Mouse (Mus musculus) C2C12 (cell line): Measurements from ENCODE around the gene Lamc2. TPM values are rescaled to one million over a fixed set of nuclear protein-coding genes. Genes with fewer than 3 reads are reported as not detected.

Experiments
- H3K27me3 ChIP-seq: one replicate; pipeline ENCODE4 v1.6.1; 2011; ENCODE audit not compliant: control insufficient read depth, insufficient read depth, insufficient read length
- H3K36me3 ChIP-seq: one replicate; pipeline ENCODE4 v1.6.1; 2011; ENCODE audit not compliant: control insufficient read depth, insufficient read depth
- H3K4me3 ChIP-seq: one replicate; pipeline ENCODE4 v1.5.1; 2011; ENCODE audit warnings: mild to moderate bottlenecking, control low read depth; ENCODE audit not compliant: poor library complexity, insufficient read depth, severe bottlenecking
- H3K79me2 ChIP-seq: one replicate; pipeline ENCODE4 v1.6.1; 2011; ENCODE audit not compliant: control insufficient read depth, insufficient read depth
- H3K79me3 ChIP-seq: one replicate; pipeline ENCODE4 v1.6.1; 2011; ENCODE audit warnings: low read depth, control low read depth
- H3ac ChIP-seq: one replicate; pipeline ENCODE3; 2011; ENCODE audit warnings: low read depth; ENCODE audit not compliant: control insufficient read depth, insufficient read length
- CEBPB ChIP-seq: IDR thresholded peaks from one replicate; pipeline ENCODE4 v1.6.1; 2011; ENCODE audit warnings: low read depth, mild to moderate bottlenecking, control low read depth, moderate library complexity
- CTCF ChIP-seq: IDR thresholded peaks from one replicate; pipeline ENCODE4 v1.5.1; 2011; ENCODE audit not compliant: control insufficient read depth, insufficient read depth, insufficient read length
- FOSL1 ChIP-seq: IDR thresholded peaks from one replicate; pipeline ENCODE4 v1.8.0; 2011; ENCODE audit warnings: mild to moderate bottlenecking, low read length; ENCODE audit not compliant: poor library complexity, insufficient read depth, severe bottlenecking
- MAX ChIP-seq: IDR thresholded peaks from one replicate; pipeline ENCODE4 v1.6.1; 2011; ENCODE audit warnings: mild to moderate bottlenecking, control low read depth
- MYOD1 ChIP-seq: IDR thresholded peaks from one replicate; pipeline ENCODE4 v1.6.1; 2011; ENCODE audit warnings: low read depth; ENCODE audit not compliant: control insufficient read depth, insufficient read length
- MYOG ChIP-seq: IDR thresholded peaks from one replicate; pipeline ENCODE4 v1.6.1; 2011; ENCODE audit not compliant: control insufficient read depth, insufficient read length; ENCODE audit errors: extremely low read depth
- USF1 ChIP-seq: IDR thresholded peaks from one replicate; pipeline ENCODE4 v1.6.1; 2011; ENCODE audit warnings: low read depth, mild to moderate bottlenecking, control low read depth, moderate library complexity
- polyA plus RNA-seq: library from polyadenylated mRNA; unstranded; fragments of >200 nt; fragmentation: generic; extraction: Trizol; gene quantifications from one replicate; pipeline ENCODE4 v1.2.1, GENCODE M21; 2012; ENCODE audit warnings: missing spikeins

Lamc2 gene
- polyA plus RNA-seq, 1 experiment = 5.4 TPM

GRCm38 (mm10) chr1:153073441-153073840, 112.8 kb downstream of the Lamc2 start:
- Histone ChIP-seq H3K27me3 (no peaks in the 10 kb centered on the region), H3K36me3 (no peaks in the 10 kb centered on the region), H3K79me3 (no peaks in the 10 kb centered on the region), H3K4me3 (no peak overlapping the region), H3ac (no peak overlapping the region), H3K79me2 (no peaks in the 10 kb centered on the region)
- TF ChIP-seq MYOD1 (no peak), CEBPB (no peak), CTCF (no peak), FOSL1 (no peak), MAX (no peak), MYOG (no peak), USF1 (no peak)

Other genes starting within 250 kb of the Lamc2 start
- 8.3 TPM for gene Nmnat2, start 231.5 kb downstream of the Lamc2 start, polyA plus RNA-seq
- 35.5 TPM for gene Lamc1, start 146.3 kb upstream of the Lamc2 start, polyA plus RNA-seq
- 0.08 TPM for gene Shcbp1l, start 238.7 kb upstream of the Lamc2 start, polyA plus RNA-seq